Mouse (Mus musculus): ENCODE measurements around the gene Amdhd1. TPM values are rescaled to one million over a fixed set of nuclear protein-coding genes. Genes with fewer than 3 reads are reported as not detected.

Amdhd1 gene
- polyA plus RNA-seq, 1 experiment, result 0.44 TPM

DNA sequence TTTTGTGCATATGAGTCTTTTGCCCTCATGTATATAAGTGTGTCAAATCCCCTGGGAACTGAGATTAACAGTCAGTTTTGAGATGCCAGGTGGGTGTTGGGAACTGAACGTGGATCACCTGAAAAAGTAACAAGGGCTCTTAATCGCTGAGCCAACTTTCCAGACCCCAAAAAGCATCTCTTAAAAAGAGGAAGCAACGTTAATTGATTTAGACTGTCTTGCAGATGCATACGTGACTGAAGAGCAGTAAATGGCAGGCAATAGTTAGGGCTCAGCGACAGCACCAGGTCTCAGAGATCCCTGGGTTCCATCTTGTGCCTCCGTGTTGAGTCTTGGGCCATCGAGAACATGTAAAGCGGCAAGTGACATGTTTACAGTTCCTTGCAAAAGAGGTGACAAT is 12.8 kb upstream of the Amdhd1 start:
- no peak overlapping the region for H3K4me3 ChIP-seq (ENCODE audit: control insufficient read depth, insufficient read depth, low read length)
- no peaks in the 10 kb centered on the region for H3K27me3 ChIP-seq (ENCODE audit: control insufficient read depth, insufficient read depth, low read length)
- no peaks in the 10 kb centered on the region for H3K36me3 ChIP-seq (ENCODE audit: control insufficient read depth, insufficient read depth, low read length)
- no peak for DNase-seq
- H3K4me1 ChIP-seq (replicated peaks; ENCODE audit: control insufficient read depth, insufficient read depth, low read length), result no peaks in the 10 kb centered on the region
- WGBS, result 71% methylated on average over 8 of the region's 8 CpGs
- H3K27ac ChIP-seq (ENCODE audit: control insufficient read depth, insufficient read depth, low read length), result no peak overlapping the region
- TF ChIP-seq CTCF (IDR thresholded peaks at IDR 0.05; ENCODE audit: borderline replicate concordance, control insufficient read depth, extremely low read depth, insufficient read depth, low read length, poor library complexity), result no peak
- TF ChIP-seq POLR2A (IDR thresholded peaks at IDR 0.05; ENCODE audit: control insufficient read depth, extremely low read depth, insufficient read depth, low read length, poor library complexity), result no peak

- H3K27me3 ChIP-seq (ENCODE audit: control insufficient read depth, insufficient read depth, low read length), result no peaks in the 10 kb centered on the region
- H3K36me3 ChIP-seq (ENCODE audit: control insufficient read depth, insufficient read depth, low read length), result no peaks in the 10 kb centered on the region
- 97% methylated on average over 10 of the region's 10 CpGs for WGBS
- H3K4me1 ChIP-seq (replicated peaks; ENCODE audit: control insufficient read depth, insufficient read depth, low read length), result no peaks in the 10 kb centered on the region
- no peak overlapping the region for H3K4me3 ChIP-seq (ENCODE audit: control insufficient read depth, insufficient read depth, low read length)
- no peak overlapping the region for H3K27ac ChIP-seq (ENCODE audit: control insufficient read depth, insufficient read depth, low read length)
- no peak for TF ChIP-seq CTCF (IDR thresholded peaks at IDR 0.05; ENCODE audit: borderline replicate concordance, control insufficient read depth, extremely low read depth, insufficient read depth, low read length, poor library complexity)
- no peak for DNase-seq
Measured at GRCm38 (mm10) chr10:93549821-93550220, 10.0 kb upstream of the Amdhd1 start.

DNA sequence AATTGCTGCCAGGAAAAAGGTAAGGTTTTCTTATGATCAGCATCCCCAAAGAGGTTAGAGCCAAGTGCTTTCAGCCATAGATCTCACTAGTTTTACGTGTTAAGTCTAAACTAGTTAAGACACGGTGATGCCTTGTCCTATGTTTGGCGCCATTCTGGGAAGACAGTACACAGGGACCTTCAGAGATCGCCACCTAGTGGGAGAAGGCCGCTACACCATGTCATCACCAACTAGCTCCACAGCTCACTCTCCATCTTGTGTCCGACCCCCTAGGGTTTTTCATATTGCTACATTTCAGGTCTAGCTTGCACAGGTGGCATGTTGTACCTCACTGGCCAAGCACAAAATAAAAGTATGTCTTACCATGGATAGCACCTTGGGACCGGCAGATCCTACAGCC is 9.2 kb upstream of the Amdhd1 start:
- TF ChIP-seq POLR2A (IDR thresholded peaks at IDR 0.05; ENCODE audit: control insufficient read depth, extremely low read depth, insufficient read depth, low read length, poor library complexity) (no peak), CTCF (IDR thresholded peaks at IDR 0.05; ENCODE audit: borderline replicate concordance, control insufficient read depth, extremely low read depth, insufficient read depth, low read length, poor library complexity) (peak; percentile 66; the same call in 1 of the 2 replicates)
- peak; percentile 81 for DNase-seq
- Histone ChIP-seq H3K36me3 (ENCODE audit: control insufficient read depth, insufficient read depth, low read length) (no peaks in the 10 kb centered on the region), H3K4me1 (replicated peaks; ENCODE audit: control insufficient read depth, insufficient read depth, low read length) (no peaks in the 10 kb centered on the region), H3K27ac (ENCODE audit: control insufficient read depth, insufficient read depth, low read length) (no peak overlapping the region), H3K27me3 (ENCODE audit: control insufficient read depth, insufficient read depth, low read length) (no peaks in the 10 kb centered on the region), H3K4me3 (ENCODE audit: control insufficient read depth, insufficient read depth, low read length) (no peak overlapping the region)
- 15% methylated on average over 7 of the region's 7 CpGs for WGBS

DNA sequence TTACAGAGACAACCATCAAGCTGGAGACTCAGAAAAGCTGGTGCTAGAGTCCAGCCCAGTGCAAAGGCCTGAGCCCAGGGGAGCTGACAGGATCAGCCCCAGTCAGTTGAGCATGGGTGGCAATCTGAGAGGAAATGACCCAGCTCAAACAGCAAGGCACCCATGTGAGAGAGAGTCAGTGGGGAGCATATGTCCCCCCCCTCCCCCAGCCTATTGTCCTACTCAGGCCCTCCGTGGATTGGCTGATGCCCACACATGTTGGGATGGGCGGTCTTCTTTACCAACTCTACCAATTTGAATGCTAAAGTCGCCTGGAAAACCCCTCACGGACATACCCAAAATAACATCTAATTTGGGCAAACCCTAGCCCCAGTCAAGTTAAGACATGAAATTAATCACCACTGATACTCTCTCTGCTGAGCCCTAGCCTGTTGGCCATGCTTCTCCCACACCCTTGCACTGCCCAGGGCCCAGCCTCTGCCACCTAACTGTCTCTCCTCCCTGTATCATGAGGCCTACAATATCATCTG is 8.0 kb upstream of the Amdhd1 start:
- TF ChIP-seq POLR2A (IDR thresholded peaks at IDR 0.05; ENCODE audit: control insufficient read depth, extremely low read depth, insufficient read depth, low read length, poor library complexity) (no peak), CTCF (IDR thresholded peaks at IDR 0.05; ENCODE audit: borderline replicate concordance, control insufficient read depth, extremely low read depth, insufficient read depth, low read length, poor library complexity) (no peak)
- Histone ChIP-seq H3K27ac (ENCODE audit: control insufficient read depth, insufficient read depth, low read length) (no peak overlapping the region), H3K36me3 (ENCODE audit: control insufficient read depth, insufficient read depth, low read length) (no peaks in the 10 kb centered on the region), H3K4me1 (replicated peaks; ENCODE audit: control insufficient read depth, insufficient read depth, low read length) (no peaks in the 10 kb centered on the region), H3K4me3 (ENCODE audit: control insufficient read depth, insufficient read depth, low read length) (no peak overlapping the region), H3K27me3 (ENCODE audit: control insufficient read depth, insufficient read depth, low read length) (no peaks in the 10 kb centered on the region)
- DNase-seq, result no peak
- WGBS, result 91% methylated on average over 4 of the region's 4 CpGs

GRCm38 (mm10) chr10:93544172-93544571 is 4.3 kb upstream of the Amdhd1 start:
- TF ChIP-seq POLR2A (IDR thresholded peaks at IDR 0.05; ENCODE audit: control insufficient read depth, extremely low read depth, insufficient read depth, low read length, poor library complexity), result no peak
- TF ChIP-seq CTCF (IDR thresholded peaks at IDR 0.05; ENCODE audit: borderline replicate concordance, control insufficient read depth, extremely low read depth, insufficient read depth, low read length, poor library complexity), result no peak
- H3K27me3 ChIP-seq (ENCODE audit: control insufficient read depth, insufficient read depth, low read length), result no peaks in the 10 kb centered on the region
- H3K36me3 ChIP-seq (ENCODE audit: control insufficient read depth, insufficient read depth, low read length), result no peaks in the 10 kb centered on the region
- no peak for DNase-seq
- peaks cover 17% of the 10 kb centered on the region for H3K4me1 ChIP-seq (replicated peaks; ENCODE audit: control insufficient read depth, insufficient read depth, low read length)
- H3K4me3 ChIP-seq (ENCODE audit: control insufficient read depth, insufficient read depth, low read length), result no peak overlapping the region
- no peak overlapping the region for H3K27ac ChIP-seq (ENCODE audit: control insufficient read depth, insufficient read depth, low read length)
- 94% methylated on average over 5 of the region's 5 CpGs for WGBS

DNA sequence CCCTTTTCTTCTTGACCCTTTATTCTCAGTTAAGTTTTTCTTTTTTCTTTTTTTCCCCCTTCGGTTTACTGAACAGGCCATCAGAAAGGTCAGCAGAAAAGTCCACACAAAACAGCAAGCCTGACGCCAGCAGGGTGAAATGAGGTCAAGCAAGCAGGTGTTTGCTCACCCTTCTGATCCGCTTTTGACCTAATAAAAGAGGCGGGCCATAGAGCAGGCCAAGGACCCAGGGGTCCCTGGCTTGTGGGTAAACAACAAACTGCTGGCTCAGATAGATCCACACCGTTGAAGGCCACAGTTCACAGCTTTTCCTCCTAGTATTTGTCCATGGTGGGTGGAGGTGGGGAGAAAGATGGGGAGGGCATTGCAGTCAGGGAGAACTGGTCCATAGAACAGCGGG is 3.3 kb upstream of the Amdhd1 start:
- DNase-seq, result no peak
- H3K36me3 ChIP-seq (ENCODE audit: control insufficient read depth, insufficient read depth, low read length), result no peaks in the 10 kb centered on the region
- no peak overlapping the region for H3K27ac ChIP-seq (ENCODE audit: control insufficient read depth, insufficient read depth, low read length)
- peaks cover 17% of the 10 kb centered on the region for H3K4me1 ChIP-seq (replicated peaks; ENCODE audit: control insufficient read depth, insufficient read depth, low read length)
- no peak overlapping the region for H3K4me3 ChIP-seq (ENCODE audit: control insufficient read depth, insufficient read depth, low read length)
- H3K27me3 ChIP-seq (ENCODE audit: control insufficient read depth, insufficient read depth, low read length), result no peaks in the 10 kb centered on the region
- WGBS, result 90% methylated on average over 6 of the region's 6 CpGs
- no peak for TF ChIP-seq POLR2A (IDR thresholded peaks at IDR 0.05; ENCODE audit: control insufficient read depth, extremely low read depth, insufficient read depth, low read length, poor library complexity)
- TF ChIP-seq CTCF (IDR thresholded peaks at IDR 0.05; ENCODE audit: borderline replicate concordance, control insufficient read depth, extremely low read depth, insufficient read depth, low read length, poor library complexity), result no peak

- peak overlapping the region; percentile 19; the same call in 1 of the 2 replicates for H3K27ac ChIP-seq (ENCODE audit: control insufficient read depth, insufficient read depth, low read length)
- 23% methylated on average over 4 of the region's 4 CpGs for WGBS
- TF ChIP-seq POLR2A (IDR thresholded peaks at IDR 0.05; ENCODE audit: control insufficient read depth, extremely low read depth, insufficient read depth, low read length, poor library complexity) (no peak), CTCF (IDR thresholded peaks at IDR 0.05; ENCODE audit: borderline replicate concordance, control insufficient read depth, extremely low read depth, insufficient read depth, low read length, poor library complexity) (no peak)
- DNase-seq, result no peak
- no peak overlapping the region for H3K4me3 ChIP-seq (ENCODE audit: control insufficient read depth, insufficient read depth, low read length)
- no peaks in the 10 kb centered on the region for H3K36me3 ChIP-seq (ENCODE audit: control insufficient read depth, insufficient read depth, low read length)
- H3K27me3 ChIP-seq (ENCODE audit: control insufficient read depth, insufficient read depth, low read length), result no peaks in the 10 kb centered on the region
- peaks cover 17% of the 10 kb centered on the region for H3K4me1 ChIP-seq (replicated peaks; ENCODE audit: control insufficient read depth, insufficient read depth, low read length)
Measured at GRCm38 (mm10) chr10:93542356-93542755, 2.5 kb upstream of the Amdhd1 start.
